Comparison of ENCODE assay signal across 10 mouse cellular contexts in genomic region chr9:57995282-57995681, GRCm38 (mm10). TPM values are rescaled to one million over a fixed set of nuclear protein-coding genes. Genes with fewer than 3 reads are reported as not detected.
DNase-seq lines count a peak whose midpoint lies in the region; ATAC-seq lines count a peak whose summit lies in the region.
"Had no signal": no experiment of that assay in that cellular context is flagged by ENCODE, and none has a peak within 500 bp of the region (broad histone marks: within the 10 kb centered on the region; RNA-seq: fewer than 3 reads in every experiment).

No protein-coding gene starts in this region.

- no peak for ATAC-seq in CD4-positive, CD25-positive, alpha-beta regulatory T cell, adult 4 months

- peak; percentile 47 for DNase-seq in CD4-positive, CD25-positive, alpha-beta regulatory T cell, adult 2 months (ENCODE audit: low read depth, low spot score)
- DNase-seq in layer of hippocampus, postnatal 10 days (ENCODE audit: low spot score in 2 of 2), result peak; percentile 41 to 57
- DNase-seq in layer of hippocampus, adult 9-11 months, result no peak
- peak; percentile 61 for DNase-seq in R1 (ENCODE audit: low read depth, low spot score)
- peak; percentile 41 for DNase-seq in naive thymus-derived CD4-positive, alpha-beta T cell, adult 2 months (ENCODE audit: low read depth)
- no peak for DNase-seq in T-cell, adult 2 months (ENCODE audit: low spot score)
- no peak for DNase-seq in Muller cell, postnatal 12 days (ENCODE audit: inconsistent ontology term)

RNA-seq across cellular contexts. Expression of gene Cyp11a1, which starts 10.9 kb away (rescaled TPM):
- not detected for polyA plus RNA-seq in CD4-positive, CD25-positive, alpha-beta regulatory T cell, adult 4 months (2017; shearing (Covaris generic))
- 1 to 10 TPM; 1.2 to 1.9 TPM for total RNA-seq in layer of hippocampus, postnatal 10 days (2021)
- total RNA-seq: common myeloid progenitor, adult 5-6 weeks had no signal
- polyA plus RNA-seq: macrophage had no signal

RNA-seq across cellular contexts. Expression of gene Sema7a, which starts 55.4 kb away (rescaled TPM):
- polyA plus RNA-seq in CD4-positive, CD25-positive, alpha-beta regulatory T cell, adult 4 months (2017; shearing (Covaris generic)), result not detected
- total RNA-seq in layer of hippocampus, postnatal 10 days (2021), result 100 to 1,000 TPM; 100 to 104 TPM

Comparison
In these comparisons a context has a peak if more than half of its experiments do, and no peak if none do; other contexts are left out.
1. DNase-seq: peak in CD4-positive, CD25-positive, alpha-beta regulatory T cell, adult 2 months (single experiment), layer of hippocampus, postnatal 10 days (2 of 2), R1 (single experiment) and naive thymus-derived CD4-positive, alpha-beta T cell, adult 2 months (single experiment); none in layer of hippocampus, adult 9-11 months (single experiment), T-cell, adult 2 months (single experiment) and Muller cell, postnatal 12 days (single experiment).